Mouse (Mus musculus) lung, postnatal 0 days (tissue): ENCODE measurements at regions not wholly inside any gene's neighbourhood (a gene's known extent, or its start where the extent isn't known, plus 50 kb on each side); places are given as distances from the start of the nearest gene placed in this dataset.

ENCODE experiments used
- ATAC-seq: fragments of 200-750 bp; cut with Nextera tagmentation; 2 replicates; pipeline ENCODE4 v1.8.0; 2017; ENCODE audit warnings: moderate library complexity
- DNase-seq: peaks from one replicate; pipeline ENCODE4 v3.0.0-alpha.2; 2016; ENCODE audit warnings: low spot score
- H3K27ac ChIP-seq: fragments of 300-500 bp; sonication (generic); 2 replicates; pipeline ENCODE4 v1.5.1; 2014; ENCODE audit warnings: antibody characterized with exemption, mild to moderate bottlenecking, low read length, mixed read lengths
- H3K27me3 ChIP-seq: fragments of 300-500 bp; sonication (generic); replicated peaks from 2 replicates; pipeline ENCODE4 v1.6.1; 2014; ENCODE audit warnings: low read length, mixed read lengths; ENCODE audit not compliant: insufficient read depth
- H3K36me3 ChIP-seq: fragments of 300-500 bp; sonication (generic); 2 replicates; pipeline ENCODE4 v1.6.1; 2014; ENCODE audit warnings: low read length, mixed read lengths; ENCODE audit not compliant: insufficient read depth
- H3K4me1 ChIP-seq: fragments of 300-500 bp; sonication (generic); 2 replicates; pipeline ENCODE4 v1.6.1; 2014; ENCODE audit warnings: antibody characterized with exemption, low read depth, low read length, mixed read lengths; ENCODE audit not compliant: insufficient read depth
- H3K4me2 ChIP-seq: fragments of 300-500 bp; sonication (generic); replicated peaks from 2 replicates; pipeline ENCODE4 v1.6.1; 2014; ENCODE audit warnings: low read depth, mild to moderate bottlenecking, low read length, moderate library complexity, mixed read lengths
- H3K4me3 ChIP-seq: fragments of 300-500 bp; sonication (generic); 2 replicates; pipeline ENCODE4 v1.5.1; 2014; ENCODE audit warnings: low read depth, low read length
- H3K9ac ChIP-seq: fragments of 300-500 bp; sonication (generic); replicated peaks from 2 replicates; pipeline ENCODE4 v1.6.1; 2014; ENCODE audit warnings: low read depth, mild to moderate bottlenecking
- H3K9me3 ChIP-seq: fragments of 300-500 bp; sonication (generic); 2 replicates; pipeline ENCODE4 v1.6.1; 2016; ENCODE audit warnings: low read length, mixed read lengths
- CTCF ChIP-seq: IDR thresholded peaks from 2 replicates; pipeline ENCODE4 v1.5.1; 2016; ENCODE audit warnings: antibody characterized with exemption, mild to moderate bottlenecking
- EP300 ChIP-seq: IDR thresholded peaks from 2 replicates; pipeline ENCODE4 v1.6.1; 2016; ENCODE audit warnings: antibody characterized with exemption, mild to moderate bottlenecking, control low read depth
- WGBS: fragments of 180-500 bp; shearing (Covaris S2); extraction: QIAGEN DNeasy Blood & Tissue Kit; methylation state at CpG from one replicate; pipeline ENCODE4 v1.1.7; 2014; 5-methylcytosine and 5-hydroxymethylcytosine counted together

GRCm38 (mm10) chr6:8831204-8831603 lies 52.9 kb upstream of the Ica1 start:
- H3K4me2 ChIP-seq = no peak overlapping the region
- no peaks in the 10 kb centered on the region for H3K27me3 ChIP-seq
- TF ChIP-seq CTCF (peak; percentile 76), EP300 (no peak)
- no peaks in the 10 kb centered on the region for H3K9me3 ChIP-seq
- H3K9ac ChIP-seq = no peak overlapping the region
- DNase-seq (peak; percentile 83), ATAC-seq (no peak)
- H3K27ac ChIP-seq = no peak overlapping the region
- WGBS = 30% methylated on average over 2 of the region's 2 CpGs
- H3K4me1 ChIP-seq = no peaks in the 10 kb centered on the region
- H3K4me3 ChIP-seq = no peak overlapping the region
- H3K36me3 ChIP-seq = no peaks in the 10 kb centered on the region

GRCm38 (mm10) chr6:8832924-8833323 lies 54.6 kb upstream of the Ica1 start:
- H3K27ac ChIP-seq = no peak overlapping the region
- no peak overlapping the region for H3K4me3 ChIP-seq
- 70% methylated on average over 1 of the region's 1 CpGs for WGBS
- TF ChIP-seq EP300 (no peak), CTCF (no peak)
- DNase-seq (peak; percentile 14), ATAC-seq (no peak)
- no peaks in the 10 kb centered on the region for H3K36me3 ChIP-seq
- H3K4me1 ChIP-seq = no peaks in the 10 kb centered on the region
- H3K9ac ChIP-seq = no peak overlapping the region
- H3K27me3 ChIP-seq = no peaks in the 10 kb centered on the region
- no peak overlapping the region for H3K4me2 ChIP-seq
- no peaks in the 10 kb centered on the region for H3K9me3 ChIP-seq

- H3K27ac ChIP-seq = no peak overlapping the region
- no peak overlapping the region for H3K4me2 ChIP-seq
- no peaks in the 10 kb centered on the region for H3K4me1 ChIP-seq
- H3K27me3 ChIP-seq = no peaks in the 10 kb centered on the region
- ATAC-seq = no peak
- 88% methylated on average over 5 of the region's 5 CpGs for WGBS
- DNase-seq = no peak
- no peak overlapping the region for H3K4me3 ChIP-seq
- no peak overlapping the region for H3K9ac ChIP-seq
- no peaks in the 10 kb centered on the region for H3K36me3 ChIP-seq
- TF ChIP-seq CTCF (no peak), EP300 (no peak)
- H3K9me3 ChIP-seq = no peaks in the 10 kb centered on the region
Measured at GRCm38 (mm10) chr6:8853657-8854056, 75.4 kb upstream of the Ica1 start.

- ATAC-seq = no peak
- H3K4me1 ChIP-seq = no peaks in the 10 kb centered on the region
- no peak for DNase-seq
- H3K36me3 ChIP-seq = no peaks in the 10 kb centered on the region
- H3K27ac ChIP-seq = no peak overlapping the region
- H3K27me3 ChIP-seq = no peaks in the 10 kb centered on the region
- TF ChIP-seq CTCF (no peak), EP300 (no peak)
- no peaks in the 10 kb centered on the region for H3K9me3 ChIP-seq
- no peak overlapping the region for H3K9ac ChIP-seq
- H3K4me3 ChIP-seq = no peak overlapping the region
- no peak overlapping the region for H3K4me2 ChIP-seq
- WGBS = 76% methylated on average over 2 of the region's 2 CpGs
Measured at GRCm38 (mm10) chr6:8860581-8860980, 82.3 kb upstream of the Ica1 start.

DNA sequence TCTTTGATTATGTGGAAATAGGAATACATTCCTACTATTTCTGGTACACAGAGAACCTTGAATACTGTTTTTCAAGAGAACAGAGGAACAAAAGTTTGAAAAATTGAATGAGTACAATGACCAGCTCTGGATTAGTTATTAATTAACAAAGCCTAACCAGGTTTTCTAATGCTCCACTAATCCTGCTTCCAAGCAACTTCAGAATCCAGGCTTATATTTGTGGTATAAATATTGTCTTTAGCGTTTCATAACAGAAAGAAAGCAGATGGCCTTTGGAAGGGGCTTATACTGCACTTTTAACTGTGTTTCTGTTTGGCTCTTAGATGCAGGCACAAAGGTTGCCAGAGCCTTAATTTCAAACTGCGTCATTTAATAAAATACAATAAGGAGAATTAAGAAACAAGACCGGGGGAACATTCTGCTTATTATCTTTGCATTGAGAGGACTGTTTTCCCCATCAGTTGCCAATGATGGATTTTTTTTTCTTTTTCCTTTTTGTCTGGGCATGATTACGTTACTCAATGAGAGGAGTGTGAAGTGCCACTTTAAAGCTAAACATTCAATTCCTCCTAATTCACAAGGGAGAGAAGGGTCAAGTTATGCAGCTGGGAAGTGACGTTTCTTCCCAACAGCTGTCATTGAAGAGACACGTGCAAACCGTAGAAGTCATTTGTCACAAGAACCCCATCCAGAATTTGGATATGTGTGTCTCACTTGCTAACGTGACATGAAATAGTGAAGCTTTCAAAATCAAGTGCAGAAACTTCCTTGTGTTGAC lies 84.2 kb upstream of the Nxph1 start:
- no peak for TF ChIP-seq CTCF
- Histone ChIP-seq H3K27ac (no peak overlapping the region), H3K4me1 (no peaks in the 10 kb centered on the region), H3K27me3 (no peaks in the 10 kb centered on the region), H3K4me3 (no peak overlapping the region), H3K36me3 (no peaks in the 10 kb centered on the region), H3K9me3 (no peaks in the 10 kb centered on the region), H3K9ac (no peak overlapping the region), H3K4me2 (no peak overlapping the region)
- 25% methylated on average over 8 of the region's 8 CpGs for WGBS
- DNase-seq (peak; percentile 5), ATAC-seq (no peak)

DNA sequence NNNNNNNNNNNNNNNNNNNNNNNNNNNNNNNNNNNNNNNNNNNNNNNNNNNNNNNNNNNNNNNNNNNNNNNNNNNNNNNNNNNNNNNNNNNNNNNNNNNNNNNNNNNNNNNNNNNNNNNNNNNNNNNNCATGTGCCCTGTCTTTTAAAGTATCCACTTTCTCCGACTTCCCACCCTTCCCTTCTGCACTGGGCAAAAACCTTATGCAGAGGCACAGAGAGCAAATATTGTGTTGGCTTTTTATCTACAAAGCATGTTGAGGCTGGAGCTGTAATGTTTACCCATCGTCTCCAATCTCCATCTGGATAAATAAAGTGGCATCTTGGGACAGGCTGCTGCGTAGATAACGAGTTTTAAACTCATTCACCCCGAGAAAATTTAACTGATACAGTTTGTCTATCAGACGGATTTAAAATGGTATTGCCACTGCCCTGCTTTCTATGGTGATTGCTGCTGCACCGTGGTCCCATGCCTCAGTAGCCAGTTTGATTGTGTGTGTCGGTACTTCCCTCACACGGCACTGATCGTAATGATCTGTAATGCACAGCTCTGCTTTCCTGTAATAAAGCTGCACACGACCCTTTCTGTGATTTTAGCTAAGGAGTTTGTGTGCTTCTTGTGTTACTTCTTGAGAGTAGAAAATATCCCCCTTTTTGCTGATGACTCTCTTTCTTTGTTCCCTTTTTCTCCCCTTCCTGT lies 70.7 kb upstream of the Nxph1 start:
- Histone ChIP-seq H3K27me3 (no peaks in the 10 kb centered on the region), H3K4me2 (no peak overlapping the region), H3K9ac (no peak overlapping the region), H3K9me3 (no peaks in the 10 kb centered on the region), H3K36me3 (no peaks in the 10 kb centered on the region), H3K4me1 (no peaks in the 10 kb centered on the region), H3K4me3 (no peak overlapping the region), H3K27ac (no peak overlapping the region)
- 19% methylated on average over 11 of the region's 11 CpGs for WGBS
- ATAC-seq (no peak), DNase-seq (no peak)
- TF ChIP-seq EP300 = no peak
- no peak for TF ChIP-seq CTCF
